ENCODE assay signal across 27 mouse cellular contexts in genomic region chr4:127389645-127390044, GRCm38 (mm10). TPM values are rescaled to one million over a fixed set of nuclear protein-coding genes. Genes with fewer than 3 reads are reported as not detected.
DNase-seq lines count a peak whose midpoint lies in the region; ATAC-seq lines count a peak whose summit lies in the region.
"Had no signal": no experiment of that assay in that cellular context is flagged by ENCODE, and none has a peak within 500 bp of the region (broad histone marks: within the 10 kb centered on the region; RNA-seq: fewer than 3 reads in every experiment).

No protein-coding gene starts in this region.

- peak overlapping the region; percentile 24; the same call in 1 of the 2 replicates for H3K4me2 ChIP-seq in hindbrain, embryonic 15.5 days
- H3K4me2 ChIP-seq in hindbrain, embryonic 13.5 days, result no peak overlapping the region
- peak overlapping the region; percentile 17; the same call in 1 of the 2 replicates for H3K4me2 ChIP-seq in neural tube, embryonic 12.5 days (replicated peaks)
- H3K4me2 ChIP-seq: liver, embryonic 15.5 days had no signal

- H3K9me3 ChIP-seq in hindbrain, embryonic 15.5 days, result no peaks in the 10 kb centered on the region
- no peaks in the 10 kb centered on the region for H3K9me3 ChIP-seq in hindbrain, embryonic 13.5 days
- 0 out of 2 replicates have a peak, but pooled peaks cover 5% of the 10 kb centered on the region for H3K9me3 ChIP-seq in neural tube, embryonic 12.5 days
- H3K9me3 ChIP-seq: liver, embryonic 15.5 days had no signal

- DNase-seq in left cerebral cortex, adult 9 months (ENCODE audit: low spot score in 2 of 2), result peak; percentile 10 to 20
- DNase-seq in left cerebral cortex, adult 8-10 months (ENCODE audit: low spot score in 2 of 2), result no peak
- DNase-seq in brain, adult 2 months (ENCODE audit: low read depth, low spot score), result peak; percentile 71
- no peak for DNase-seq in cerebellum, adult 11-12 months
- DNase-seq: adrenal gland, postnatal 36 days; B cell, adult 2 months; cerebellum, postnatal 25 days; heart, adult 11 months; heart, postnatal 4 days; kidney, adult 8-10 months; kidney, postnatal 25 days; lung, postnatal 10 days; midbrain, embryonic 14.5 days had no signal

- H3K9ac ChIP-seq in hindbrain, embryonic 15.5 days, result no peak overlapping the region
- H3K9ac ChIP-seq in hindbrain, embryonic 13.5 days, result no peak overlapping the region
- H3K9ac ChIP-seq in neural tube, embryonic 12.5 days, result no peak overlapping the region
- H3K9ac ChIP-seq: liver, embryonic 15.5 days had no signal

- no peaks in the 10 kb centered on the region for H3K36me3 ChIP-seq in hindbrain, embryonic 15.5 days
- no peaks in the 10 kb centered on the region for H3K36me3 ChIP-seq in hindbrain, embryonic 13.5 days
- H3K36me3 ChIP-seq in neural tube, embryonic 12.5 days, result no peaks in the 10 kb centered on the region
- H3K36me3 ChIP-seq: liver, embryonic 15.5 days had no signal

- H3K27me3 ChIP-seq in hindbrain, embryonic 15.5 days, result no peaks in the 10 kb centered on the region
- no peaks in the 10 kb centered on the region; the same call in 1 of the 2 replicates for H3K27me3 ChIP-seq in hindbrain, embryonic 13.5 days
- no peaks in the 10 kb centered on the region for H3K27me3 ChIP-seq in neural tube, embryonic 12.5 days (replicated peaks)
- H3K27me3 ChIP-seq: liver, embryonic 15.5 days had no signal

- peaks cover 9% of the 10 kb centered on the region for H3K4me1 ChIP-seq in hindbrain, embryonic 15.5 days (replicated peaks)
- peaks cover 11% of the 10 kb centered on the region for H3K4me1 ChIP-seq in hindbrain, embryonic 13.5 days (replicated peaks)
- H3K4me1 ChIP-seq in neural tube, embryonic 12.5 days, result peaks cover 8% of the 10 kb centered on the region
- H3K4me1 ChIP-seq: liver, embryonic 15.5 days had no signal

- no peak for ATAC-seq in hindbrain, embryonic 15.5 days (ENCODE audit: low FRiP score, low read depth)
- ATAC-seq in hindbrain, embryonic 13.5 days (ENCODE audit: low FRiP score), result no peak
- ATAC-seq in neural tube, embryonic 12.5 days (ENCODE audit: low FRiP score, low read depth), result no peak
- ATAC-seq in cerebellum, adult (ENCODE audit: insufficient number of reproducible peaks, low FRiP score, low TSS enrichment), result no peak
- ATAC-seq: activated CD4-positive, CD25-positive, alpha-beta regulatory T cell, adult 4 months; Patski had no signal

- no peak overlapping the region for H3K4me3 ChIP-seq in hindbrain, embryonic 15.5 days
- no peak overlapping the region for H3K4me3 ChIP-seq in hindbrain, embryonic 13.5 days
- no peak overlapping the region for H3K4me3 ChIP-seq in neural tube, embryonic 12.5 days
- H3K4me3 ChIP-seq: left cerebral cortex, adult 2 months; liver, embryonic 15.5 days; myocyte had no signal

- H3K27ac ChIP-seq in hindbrain, embryonic 15.5 days (replicated peaks), result no peak overlapping the region
- no peak overlapping the region for H3K27ac ChIP-seq in hindbrain, embryonic 13.5 days
- no peak overlapping the region for H3K27ac ChIP-seq in neural tube, embryonic 12.5 days
- H3K27ac ChIP-seq: left cerebral cortex, adult 2 months; liver, embryonic 15.5 days had no signal

- 32% methylated on average over 13 of the region's 13 CpGs for WGBS in hindbrain, embryonic 15.5 days
- 39% methylated on average over 13 of the region's 13 CpGs for whole genome bisulfite sequencing in hindbrain, embryonic 13.5 days
- 34% methylated on average over 13 of the region's 13 CpGs for WGBS in neural tube, embryonic 12.5 days

RNA-seq across cellular contexts. Expression of gene Gjb5, which starts 31.7 kb away (rescaled TPM):
- polyA plus RNA-seq in hindbrain, embryonic 15.5 days (2015; fragmentation: Nextera tagmentation; extraction: Ambion mirVana), result 0.12 and 0.24 TPM in 2 replicates
- polyA plus RNA-seq in hindbrain, embryonic 13.5 days (2015; fragmentation: Nextera tagmentation; extraction: Ambion mirVana), result 0.18 and 0.25 TPM in 2 replicates
- total RNA-seq in left cerebral cortex, adult 8-10 months (2022), result not detected
- 0.41 and 0.43 TPM in 2 replicates for polyA plus RNA-seq in neural tube, embryonic 12.5 days (2016; fragmentation: Nextera tagmentation; extraction: Ambion mirVana)
- total RNA-seq: gastrocnemius, adult 8-10 months; megakaryocyte, adult 5-6 weeks had no signal
- polyA plus RNA-seq: activated CD4-positive, CD25-positive, alpha-beta regulatory T cell, adult 4 months; midbrain, embryonic 14.5 days had no signal

RNA-seq across cellular contexts. Expression of gene Gjb4, which starts 35.8 kb away (rescaled TPM):
- polyA plus RNA-seq in hindbrain, embryonic 15.5 days (2015; fragmentation: Nextera tagmentation; extraction: Ambion mirVana), result not detected in 2 replicates
- 0.26 TPM in 1 of 2 replicates, not detected in the other for polyA plus RNA-seq in hindbrain, embryonic 13.5 days (2015; fragmentation: Nextera tagmentation; extraction: Ambion mirVana)
- not detected for total RNA-seq in left cerebral cortex, adult 8-10 months (2022)
- polyA plus RNA-seq in neural tube, embryonic 12.5 days (2016; fragmentation: Nextera tagmentation; extraction: Ambion mirVana), result not detected in 2 replicates
- total RNA-seq: adrenal gland, postnatal 36 days; gastrocnemius, adult 8-10 months; heart, postnatal 4 days; left cerebral cortex, adult 2 months had no signal
- polyA plus RNA-seq: activated CD4-positive, CD25-positive, alpha-beta regulatory T cell, adult 4 months; heart, embryonic 14.5 days; liver, embryonic 15.5 days; midbrain, embryonic 14.5 days; stomach, embryonic 14.5 days; thymus, postnatal 0 days had no signal

RNA-seq across cellular contexts. Expression of gene Gjb3, which starts 59.0 kb away (rescaled TPM):
- polyA plus RNA-seq in hindbrain, embryonic 15.5 days (2015; fragmentation: Nextera tagmentation; extraction: Ambion mirVana), result 0.14 and 0.18 TPM in 2 replicates
- 0.30 and 0.54 TPM in 2 replicates for polyA plus RNA-seq in hindbrain, embryonic 13.5 days (2015; fragmentation: Nextera tagmentation; extraction: Ambion mirVana)
- total RNA-seq in left cerebral cortex, adult 8-10 months (2022), result not detected
- 0.77 and 0.85 TPM in 2 replicates for polyA plus RNA-seq in neural tube, embryonic 12.5 days (2016; fragmentation: Nextera tagmentation; extraction: Ambion mirVana)
- total RNA-seq: adrenal gland, postnatal 36 days; gastrocnemius, adult 8-10 months; megakaryocyte, adult 5-6 weeks had no signal
- polyA plus RNA-seq: activated CD4-positive, CD25-positive, alpha-beta regulatory T cell, adult 4 months had no signal

Comparison
In these comparisons a context has a peak if more than half of its experiments do, and no peak if none do; other contexts are left out.
1. DNase-seq: peak in left cerebral cortex, adult 9 months (2 of 2) and brain, adult 2 months (single experiment); none in left cerebral cortex, adult 8-10 months (0 of 2) and cerebellum, adult 11-12 months (single experiment).